Mouse (Mus musculus) gastrocnemius, adult 2 months (tissue): ENCODE data around the gene Clk2. TPM values are rescaled to one million over a fixed set of nuclear protein-coding genes. Genes with fewer than 3 reads are reported as not detected.

Experiments
- DNase-seq: peaks from one replicate; pipeline ENCODE4 v3.0.0; 2022
- H3K27ac ChIP-seq: fragments of 200-600 bp; 2 replicates; pipeline ENCODE4 v1.8.1; 2022; ENCODE audit warnings: mild to moderate bottlenecking
- H3K4me3 ChIP-seq: fragments of 200-600 bp; 2 replicates; pipeline ENCODE4 v1.8.1; 2022; ENCODE audit warnings: mild to moderate bottlenecking, moderate library complexity
- CTCF ChIP-seq: fragments of 200-600 bp; IDR thresholded peaks from 2 replicates; pipeline ENCODE4 v1.8.1; 2022; ENCODE audit warnings: antibody characterized with exemption, mild to moderate bottlenecking, moderate library complexity
- intact Hi-C: fragments of 180-260 bp; cut with DNase I; formaldehyde crosslinking; loops from one replicate; pipeline ENCODE4 v1.15.1; 2025
- total RNA-seq, 2 experiments: library from RNA; stranded (reverse); gene quantifications; 2 replicates each; pipeline ENCODE4 v1.2.3; 2021

The Clk2 gene
- total RNA-seq, 2 experiments from 2014 or later, result 16.0 to 21.4 TPM

- Histone ChIP-seq H3K4me3 (peak overlapping the region; percentile 90), H3K27ac (peak overlapping the region; percentile 97)
- no peak for DNase-seq
- intact Hi-C loops, result loop anchor here (10.0 kb wide), 1 partner anchor 51 kb away; the partner anchor contains the start of gene Thbs3
- TF ChIP-seq CTCF, result no peak
These were observed 851 bp upstream of the Clk2 start for GRCm38 (mm10) chr3:89163643-89164245.

GRCm38 (mm10) chr3:89165268-89165870 lies 774 bp downstream of the Clk2 start:
- H3K27ac ChIP-seq, result peak overlapping the region; percentile 97
- H3K4me3 ChIP-seq, result peak overlapping the region; percentile 90
- intact Hi-C loops, result loop anchor here (10.0 kb wide), 1 partner anchor 49 kb away; the partner anchor contains the start of gene Thbs3
- no peak for DNase-seq
- TF ChIP-seq CTCF, result no peak

- H3K4me3 ChIP-seq, result no peak overlapping the region
- intact Hi-C loops, result loop anchor here (10.0 kb wide), 1 partner anchor 48 kb away; the partner anchor contains the start of gene Thbs3
- no peak for DNase-seq
- H3K27ac ChIP-seq, result no peak overlapping the region
- no peak for TF ChIP-seq CTCF
These were observed 2.4 kb downstream of the Clk2 start for GRCm38 (mm10) chr3:89166945-89167344.

GRCm38 (mm10) chr3:89174844-89175243 lies 10.2 kb downstream of the Clk2 start:
- no peak for TF ChIP-seq CTCF
- Histone ChIP-seq H3K4me3 (no peak overlapping the region), H3K27ac (no peak overlapping the region)
- intact Hi-C loops, result no loop called here
- DNase-seq, result no peak

GRCm38 (mm10) chr3:89175544-89175943 lies 10.9 kb downstream of the Clk2 start:
- no peak for DNase-seq
- no peak overlapping the region for H3K27ac ChIP-seq
- TF ChIP-seq CTCF, result no peak
- intact Hi-C loops, result no loop called here
- H3K4me3 ChIP-seq, result no peak overlapping the region

GRCm38 (mm10) chr3:89176421-89176820 lies 11.8 kb downstream of the Clk2 start:
- H3K4me3 ChIP-seq, result no peak overlapping the region
- TF ChIP-seq CTCF, result no peak
- H3K27ac ChIP-seq, result no peak overlapping the region
- no peak for DNase-seq
- intact Hi-C loops, result no loop called here

GRCm38 (mm10) chr3:89177242-89178106 lies 12.9 kb downstream of the Clk2 start, which contains the start of gene Scamp3:
TSS of gene Scamp3 (plus strand) at chr3:89177473.
- Histone ChIP-seq H3K27ac (peak within 1 kb of the TSS; percentile 91), H3K4me3 (peak within 1 kb of the TSS; percentile 83)
- intact Hi-C loops, result no loop called here
- TF ChIP-seq CTCF, result no peak
- DNase-seq, result peak; percentile 90

GRCm38 (mm10) chr3:89178107-89178385 lies 13.5 kb downstream of the Clk2 start:
- intact Hi-C loops, result no loop called here
- Histone ChIP-seq H3K27ac (peak overlapping the region; percentile 91), H3K4me3 (peak overlapping the region; percentile 83)
- DNase-seq, result no peak
- TF ChIP-seq CTCF, result no peak

- DNase-seq, result no peak
- no peak overlapping the region for H3K4me3 ChIP-seq
- no peak overlapping the region for H3K27ac ChIP-seq
- intact Hi-C loops, result no loop called here
- no peak for TF ChIP-seq CTCF
These were observed 14.5 kb downstream of the Clk2 start for GRCm38 (mm10) chr3:89179056-89179455.

GRCm38 (mm10) chr3:89181749-89182500 lies 17.3 kb downstream of the Clk2 start:
- no peak for TF ChIP-seq CTCF
- H3K4me3 ChIP-seq, result no peak overlapping the region
- no peak overlapping the region for H3K27ac ChIP-seq
- intact Hi-C loops, result no loop called here
- DNase-seq, result no peak

- intact Hi-C loops, result no loop called here
- DNase-seq, result no peak
- no peak for TF ChIP-seq CTCF
- Histone ChIP-seq H3K4me3 (peak overlapping the region; percentile 92), H3K27ac (peak overlapping the region; percentile 85)
These were observed 18.0 kb downstream of the Clk2 start for GRCm38 (mm10) chr3:89182531-89183057.
